Mouse (Mus musculus) G1E-ER4 (cell line): ENCODE measurements around the gene Cib2. TPM values are rescaled to one million over a fixed set of nuclear protein-coding genes. Genes with fewer than 3 reads are reported as not detected.

Source experiments
- GATA1 ChIP-seq: IDR thresholded peaks from one replicate; pipeline ENCODE4 v1.8.0; 2012; ENCODE audit warnings: low read length, inconsistent platforms
- polyA plus RNA-seq: library from polyadenylated mRNA; stranded (reverse); fragments of >175 nt; gene quantifications from 2 replicates; pipeline ENCODE4 v1.2.3, GENCODE M21; 2012

Gene Cib2
- polyA plus RNA-seq, 1 experiment: 0.04 TPM

- no peak for TF ChIP-seq GATA1
These were observed 39.7 kb downstream of the Cib2 start for GRCm38 (mm10) chr9:54520286-54520685.

- TF ChIP-seq GATA1: no peak
These were observed 41.1 kb downstream of the Cib2 start for GRCm38 (mm10) chr9:54518921-54519320.

GRCm38 (mm10) chr9:54515991-54516390, 44.0 kb downstream of the Cib2 start:
- no peak for TF ChIP-seq GATA1

- no peak for TF ChIP-seq GATA1
These were observed 57.1 kb downstream of the Cib2 start for GRCm38 (mm10) chr9:54502873-54503272.

GRCm38 (mm10) chr9:54502111-54502495, 57.9 kb downstream of the Cib2 start:
- TF ChIP-seq GATA1: no peak

- no peak for TF ChIP-seq GATA1
These were observed 58.4 kb downstream of the Cib2 start, which contains the start of gene Dmxl2 for GRCm38 (mm10) chr9:54501453-54502110. Gene Dmxl2 (minus strand): TSS chr9:54501626.

GRCm38 (mm10) chr9:54500832-54501452, 59.1 kb downstream of the Cib2 start:
- TF ChIP-seq GATA1: no peak

GRCm38 (mm10) chr9:54499791-54500190, 60.2 kb downstream of the Cib2 start:
- no peak for TF ChIP-seq GATA1

- no peak for TF ChIP-seq GATA1
These were observed 60.7 kb downstream of the Cib2 start for GRCm38 (mm10) chr9:54499291-54499690.

Other genes starting within 250 kb of the Cib2 start
- not detected in 2 replicates for gene Dmxl2, start 58.6 kb downstream of the Cib2 start, polyA plus RNA-seq
- gene Sh2d7, start 21.2 kb downstream of the Cib2 start, polyA plus RNA-seq: not detected in 2 replicates
- gene Idh3a, start 26.1 kb upstream of the Cib2 start, polyA plus RNA-seq: 21.1 and 25.0 TPM in 2 replicates
- 0.02 TPM in 1 of 2 replicates, not detected in the other for gene Acsbg1, start 101.7 kb upstream of the Cib2 start, polyA plus RNA-seq
- not detected in 2 replicates for gene Dnaja4, start 138.7 kb upstream of the Cib2 start, polyA plus RNA-seq
- 8.2 and 33.6 TPM in 2 replicates for gene Wdr61, start 174.3 kb upstream of the Cib2 start, polyA plus RNA-seq
- not detected in 2 replicates for gene Crabp1, start 204.5 kb upstream of the Cib2 start, polyA plus RNA-seq